Mouse (Mus musculus): ENCODE results near the gene Amd1.

- TF ChIP-seq CTCF (IDR thresholded peaks at IDR 0.05) (no peak), EP300 (IDR thresholded peaks at IDR 0.05) (no peak)
These were observed 38.3 kb downstream of the Amd1 start for GRCm38 (mm10) chr10:40263691-40264090.
